ENCODE assay signal across 10 mouse cellular contexts in genomic region chr8:108764403-108765194, GRCm38 (mm10).
DNase-seq lines count a peak whose midpoint lies in the region; ATAC-seq and TF ChIP-seq lines count a peak whose summit lies in the region.
"Had no signal": no experiment of that assay in that cellular context is flagged by ENCODE, and none has a peak within 500 bp of the region (broad histone marks: within the 10 kb centered on the region; RNA-seq: fewer than 3 reads in every experiment).

No protein-coding gene starts in this region.

- WGBS in lung, embryonic 15.5 days, result 46% methylated on average over 19 of the region's 19 CpGs
- WGBS in heart, postnatal 0 days, result 57% methylated on average over 19 of the region's 19 CpGs

- H3K27me3 ChIP-seq in lung, embryonic 15.5 days, result no peaks in the 10 kb centered on the region
- no peaks in the 10 kb centered on the region for H3K27me3 ChIP-seq in heart, postnatal 0 days (ENCODE audit: control insufficient read depth, insufficient read depth, low read length)

- ATAC-seq in lung, embryonic 15.5 days (ENCODE audit: borderline replicate concordance, extremely low read depth, low FRiP score, low TSS enrichment), result no peak
- ATAC-seq in heart, postnatal 0 days (ENCODE audit: insufficient read depth, low read depth), result no peak; the same call in 1 of the 2 replicates
- ATAC-seq in monocyte, adult 5-6 weeks (replicated peaks; ENCODE audit: insufficient number of reproducible peaks, low FRiP score, low TSS enrichment, poor library complexity, severe bottlenecking), result peak; percentile 59; the same call in 1 of the 2 replicates

- H3K9ac ChIP-seq in lung, embryonic 15.5 days, result no peak overlapping the region
- H3K9ac ChIP-seq in heart, postnatal 0 days (replicated peaks; ENCODE audit: low read depth, low read length), result no peak overlapping the region

- peak overlapping the region; percentile 3; the same call in 1 of the 2 replicates for H3K4me3 ChIP-seq in gastrocnemius, adult 2 months
- no peak overlapping the region for H3K4me3 ChIP-seq in lung, embryonic 15.5 days
- no peak overlapping the region for H3K4me3 ChIP-seq in heart, postnatal 0 days (ENCODE audit: low read depth, low read length)
- H3K4me3 ChIP-seq: megakaryocyte, embryonic 14.5 days had no signal

- intact Hi-C loops in gastrocnemius, adult 2 months (cut with DNase I), result no loop called here

- H3K4me2 ChIP-seq in lung, embryonic 15.5 days, result no peak overlapping the region
- no peak overlapping the region for H3K4me2 ChIP-seq in heart, postnatal 0 days (ENCODE audit: low read depth, low read length)

- TF ChIP-seq EP300 in heart, postnatal 0 days (IDR thresholded peaks at IDR 0.05; ENCODE audit: low read depth), result no peak

- no peak for TF ChIP-seq CTCF in gastrocnemius, adult 2 months (IDR thresholded peaks at IDR 0.05)
- TF ChIP-seq CTCF in heart, postnatal 0 days (IDR thresholded peaks at IDR 0.05; ENCODE audit: low read depth), result no peak

- H3K9me3 ChIP-seq in lung, embryonic 15.5 days, result no peaks in the 10 kb centered on the region
- no peaks in the 10 kb centered on the region for H3K9me3 ChIP-seq in heart, postnatal 0 days (replicated peaks; ENCODE audit: control insufficient read depth, low read length)
- H3K9me3 ChIP-seq: megakaryocyte, embryonic 14.5 days had no signal

- peak; percentile 27 for DNase-seq in gastrocnemius, adult 2 months
- no peak for DNase-seq in gastrocnemius, postnatal 4 days (ENCODE audit: low spot score in 2 of 2)
- no peak for DNase-seq in lung, postnatal 25 days (ENCODE audit: low spot score)
- DNase-seq in heart, postnatal 0 days (ENCODE audit: low spot score), result no peak
- no peak for DNase-seq in layer of hippocampus, adult 18-20 months (ENCODE audit: low spot score in 2 of 2)
- no peak for DNase-seq in adrenal gland, postnatal 36 days
- DNase-seq: layer of hippocampus, adult 9-11 months had no signal

- peak overlapping the region; percentile 79 for H3K27ac ChIP-seq in gastrocnemius, adult 2 months
- H3K27ac ChIP-seq in lung, embryonic 15.5 days, result peak overlapping the region; percentile 39; the same call in 1 of the 2 replicates
- H3K27ac ChIP-seq in heart, postnatal 0 days (ENCODE audit: low read depth), result peak overlapping the region; percentile 59

- no peaks in the 10 kb centered on the region for H3K36me3 ChIP-seq in lung, embryonic 15.5 days
- H3K36me3 ChIP-seq in heart, postnatal 0 days (replicated peaks; ENCODE audit: control insufficient read depth, insufficient read depth, low read length), result no peaks in the 10 kb centered on the region

- peaks cover 67% of the 10 kb centered on the region for H3K4me1 ChIP-seq in lung, embryonic 15.5 days
- no peaks in the 10 kb centered on the region; the same call in 1 of the 2 replicates for H3K4me1 ChIP-seq in heart, postnatal 0 days (ENCODE audit: control insufficient read depth, insufficient read depth)
